ENCODE assay signal across 17 mouse cellular contexts in genomic region chr11:93443777-93444176, GRCm38 (mm10).
DNase-seq lines count a peak whose midpoint lies in the region; ATAC-seq and TF ChIP-seq lines count a peak whose summit lies in the region.
"Had no signal": no experiment of that assay in that cellular context is flagged by ENCODE, and none has a peak within 500 bp of the region (broad histone marks: within the 10 kb centered on the region; RNA-seq: fewer than 3 reads in every experiment).

No protein-coding gene starts in this region.

- H3K4me1 ChIP-seq in hindbrain, postnatal 0 days (ENCODE audit: insufficient read depth, low read length), result no peaks in the 10 kb centered on the region
- H3K4me1 ChIP-seq in hindbrain, embryonic 13.5 days (replicated peaks), result 0 out of 2 replicates have a peak, but pooled peaks cover 6% of the 10 kb centered on the region
- no peaks in the 10 kb centered on the region for H3K4me1 ChIP-seq in intestine, embryonic 15.5 days (replicated peaks)
- H3K4me1 ChIP-seq: embryonic facial prominence, embryonic 12.5 days; forebrain, embryonic 15.5 days; heart, embryonic 13.5 days had no signal

- no peak for ATAC-seq in cerebellum, adult (ENCODE audit: insufficient number of reproducible peaks, low FRiP score, low TSS enrichment)
- ATAC-seq in hindbrain, postnatal 0 days, result peak; percentile 67
- ATAC-seq in hindbrain, embryonic 13.5 days (ENCODE audit: low FRiP score), result no peak
- ATAC-seq in intestine, embryonic 15.5 days, result no peak
- ATAC-seq: forebrain, embryonic 15.5 days; intestine, embryonic 16.5 days had no signal

- H3K4me2 ChIP-seq in hindbrain, postnatal 0 days (ENCODE audit: low read depth, low read length), result no peak overlapping the region
- H3K4me2 ChIP-seq in hindbrain, embryonic 13.5 days, result no peak overlapping the region
- H3K4me2 ChIP-seq in intestine, embryonic 15.5 days (replicated peaks), result no peak overlapping the region
- H3K4me2 ChIP-seq: embryonic facial prominence, embryonic 12.5 days; forebrain, embryonic 15.5 days; heart, embryonic 13.5 days had no signal

- H3K9ac ChIP-seq in hindbrain, postnatal 0 days (replicated peaks; ENCODE audit: low read length), result no peak overlapping the region
- no peak overlapping the region for H3K9ac ChIP-seq in hindbrain, embryonic 13.5 days
- no peak overlapping the region for H3K9ac ChIP-seq in intestine, embryonic 15.5 days
- H3K9ac ChIP-seq: embryonic facial prominence, embryonic 12.5 days; forebrain, embryonic 15.5 days; heart, embryonic 13.5 days had no signal

- WGBS in hindbrain, postnatal 0 days, result 60% methylated on average over 2 of the region's 2 CpGs
- 92% methylated on average over 2 of the region's 2 CpGs for WGBS in hindbrain, embryonic 13.5 days
- WGBS in intestine, embryonic 15.5 days, result 87% methylated on average over 2 of the region's 2 CpGs

- no peak overlapping the region for H3K4me3 ChIP-seq in hindbrain, postnatal 0 days (ENCODE audit: low read length)
- H3K4me3 ChIP-seq in hindbrain, embryonic 13.5 days, result no peak overlapping the region
- no peak overlapping the region for H3K4me3 ChIP-seq in intestine, embryonic 15.5 days (replicated peaks)
- H3K4me3 ChIP-seq: embryonic facial prominence, embryonic 12.5 days; forebrain, embryonic 15.5 days; heart, embryonic 13.5 days had no signal

- H3K9me3 ChIP-seq in hindbrain, postnatal 0 days (ENCODE audit: low read length), result no peaks in the 10 kb centered on the region
- no peaks in the 10 kb centered on the region for H3K9me3 ChIP-seq in hindbrain, embryonic 13.5 days
- no peaks in the 10 kb centered on the region for H3K9me3 ChIP-seq in intestine, embryonic 15.5 days
- H3K9me3 ChIP-seq: embryonic facial prominence, embryonic 12.5 days; forebrain, embryonic 15.5 days; heart, embryonic 13.5 days had no signal

- no peak for TF ChIP-seq CTCF in hindbrain, postnatal 0 days (IDR thresholded peaks at IDR 0.05; ENCODE audit: low read depth)

- H3K36me3 ChIP-seq in hindbrain, postnatal 0 days (ENCODE audit: insufficient read depth, low read length), result no peaks in the 10 kb centered on the region
- no peaks in the 10 kb centered on the region for H3K36me3 ChIP-seq in hindbrain, embryonic 13.5 days
- no peaks in the 10 kb centered on the region for H3K36me3 ChIP-seq in intestine, embryonic 15.5 days
- H3K36me3 ChIP-seq: embryonic facial prominence, embryonic 12.5 days; forebrain, embryonic 15.5 days; heart, embryonic 13.5 days had no signal

- no peak overlapping the region for H3K27ac ChIP-seq in hindbrain, postnatal 0 days
- H3K27ac ChIP-seq in hindbrain, embryonic 13.5 days, result no peak overlapping the region
- H3K27ac ChIP-seq in intestine, embryonic 15.5 days, result no peak overlapping the region
- H3K27ac ChIP-seq: embryonic facial prominence, embryonic 12.5 days; forebrain, embryonic 15.5 days; heart, embryonic 13.5 days had no signal

- peak; percentile 39 for DNase-seq in cerebellum, adult 11 months
- peak; percentile 58 for DNase-seq in hindbrain, postnatal 0 days (ENCODE audit: low spot score)
- peak; percentile 60 for DNase-seq in cerebellum, adult 9-10 months
- DNase-seq in cerebellum, postnatal 25 days, result peak; percentile 54 to 67
- DNase-seq in lung, postnatal 36 days, result no peak
- DNase-seq: adrenal gland, postnatal 14 days; gastrocnemius, postnatal 36 days; heart, adult 11 months; heart, postnatal 4 days; kidney, adult 2 months had no signal

- no peaks in the 10 kb centered on the region for H3K27me3 ChIP-seq in hindbrain, postnatal 0 days (ENCODE audit: insufficient read depth, low read length)
- no peaks in the 10 kb centered on the region for H3K27me3 ChIP-seq in hindbrain, embryonic 13.5 days
- no peaks in the 10 kb centered on the region for H3K27me3 ChIP-seq in intestine, embryonic 15.5 days (replicated peaks)
- H3K27me3 ChIP-seq: embryonic facial prominence, embryonic 12.5 days; forebrain, embryonic 15.5 days; heart, embryonic 13.5 days had no signal
